In the genomic region with DNA sequence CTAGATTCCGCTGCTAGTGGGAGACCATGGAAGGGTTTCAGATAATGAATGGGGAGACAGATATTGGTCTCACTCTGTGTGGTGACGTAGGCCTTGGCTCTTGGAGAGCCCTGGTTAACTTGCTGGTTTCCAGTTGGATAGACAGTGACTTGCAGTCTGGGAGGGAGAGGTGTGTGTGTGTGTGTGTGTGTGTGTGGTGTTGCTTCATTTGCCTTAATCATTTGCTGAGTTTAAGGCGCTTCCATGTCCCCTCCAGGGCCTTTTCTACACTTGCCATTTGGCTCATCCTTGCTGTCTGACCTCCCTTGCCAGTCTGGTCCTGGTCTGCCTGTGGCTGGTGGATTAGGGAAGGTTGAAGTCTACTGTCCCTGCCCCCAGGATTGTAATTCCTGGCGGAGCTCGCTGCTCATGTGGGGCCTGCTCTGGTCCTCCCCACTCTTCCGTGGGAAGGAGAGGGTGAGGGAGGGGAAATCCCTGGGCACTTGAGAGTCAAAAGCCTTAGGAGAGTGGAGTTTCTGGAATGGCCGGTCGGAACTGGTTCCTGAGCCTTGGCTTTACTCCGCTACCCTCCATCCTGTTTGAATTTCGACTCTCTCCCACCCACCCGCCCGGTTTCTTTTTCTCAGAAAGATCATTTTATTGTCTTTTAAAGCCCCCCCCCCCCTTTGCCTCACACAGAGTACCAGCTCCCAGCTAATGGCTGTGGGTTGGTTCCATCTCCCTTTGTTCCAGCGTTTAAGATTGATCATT, we compare ENCODE assay signal across 8 mouse cellular contexts. TPM values are rescaled to one million over a fixed set of nuclear protein-coding genes. Genes with fewer than 3 reads are reported as not detected.
DNase-seq lines count a peak whose midpoint lies in the region; ATAC-seq and TF ChIP-seq lines count a peak whose summit lies in the region.

No protein-coding gene starts in this region.

- H3K4me2 ChIP-seq in CH12.LX (ENCODE audit: insufficient read depth, low read depth, poor library complexity, severe bottlenecking): peak overlapping the region; percentile 87
- peak overlapping the region; percentile 96 for H3K4me2 ChIP-seq in forebrain, embryonic 14.5 days (ENCODE audit: low read length)
- peak overlapping the region; percentile 94 for H3K4me2 ChIP-seq in lung, embryonic 16.5 days (ENCODE audit: low read depth, low read length)

- peaks cover 12 to 37% of the 10 kb centered on the region in 2 experiments for H3K4me1 ChIP-seq in CH12.LX (ENCODE audit: control insufficient read depth in 1 of 2, insufficient read depth in 2 of 2)
- peaks cover 56% of the 10 kb centered on the region for H3K4me1 ChIP-seq in forebrain, embryonic 14.5 days (ENCODE audit: control insufficient read depth, insufficient read depth, low read length)
- H3K4me1 ChIP-seq in lung, embryonic 16.5 days (replicated peaks; ENCODE audit: control insufficient read depth, insufficient read depth, low read length): peaks cover 59% of the 10 kb centered on the region

- H3K79me2 ChIP-seq in CH12.LX (replicated peaks; ENCODE audit: control insufficient read depth, extremely low read depth, insufficient read depth, poor library complexity, severe bottlenecking): peaks cover 69% of the 10 kb centered on the region

- no peak for TF ChIP-seq CTCF in CH12.LX (conservative IDR thresholded peaks at IDR 0.05 in 1 of 2, IDR thresholded peaks at IDR 0.05 in 1 of 2; ENCODE audit: low read depth in 2 of 2, low read length in 2 of 2)

- in situ Hi-C loops in CH12.LX (cut with MboI; ENCODE audit: low pct_ligation_motif_present, low pct_unique_long_range_greater_than_20kb, low sequenced_read_pairs): no loop called here

- ATAC-seq in forebrain, embryonic 14.5 days: no peak
- ATAC-seq in lung, embryonic 16.5 days (ENCODE audit: low read depth): peak; percentile 60

- H3K4me3 ChIP-seq in CH12.LX (replicated peaks in 1 of 3; ENCODE audit: low read depth in 2 of 3, low read length in 2 of 3, poor library complexity in 1 of 3): peak overlapping the region; percentile 73 to 79 (median 76)
- H3K4me3 ChIP-seq in forebrain, embryonic 14.5 days (ENCODE audit: low read depth, low read length): peak overlapping the region; percentile 93
- peak overlapping the region; percentile 73 for H3K4me3 ChIP-seq in lung, embryonic 16.5 days (ENCODE audit: low read length)

- DNase-seq in CH12.LX (ENCODE audit: extremely low read depth): no peak
- peak; percentile 70 for DNase-seq in Muller cell, postnatal 12 days (ENCODE audit: inconsistent ontology term)
- DNase-seq in forebrain, embryonic 14.5 days (ENCODE audit: low spot score): peak; percentile 63
- peak; percentile 72 to 79 for DNase-seq in kidney, adult 8-10 months
- peak; percentile 59 for DNase-seq in yolk sac, embryonic 10.5 days (ENCODE audit: low spot score)
- DNase-seq in layer of hippocampus, adult 18-20 months (ENCODE audit: low spot score in 2 of 2): no peak
- no peak for DNase-seq in ovary, postnatal 10 days (ENCODE audit: low spot score)

- peak overlapping the region; percentile 84 for H3K9ac ChIP-seq in CH12.LX (ENCODE audit: insufficient read depth, low read depth)
- peak overlapping the region; percentile 100 for H3K9ac ChIP-seq in forebrain, embryonic 14.5 days (ENCODE audit: low read length)
- peak overlapping the region; percentile 99 for H3K9ac ChIP-seq in lung, embryonic 16.5 days (ENCODE audit: low read length)

- dilution Hi-C loops in CH12.LX (cut with MboI; ENCODE audit: extremely low pct_ligation_motif_present, extremely low pct_unique_long_range_greater_than_20kb, low sequenced_read_pairs): no loop called here

- WGBS in forebrain, embryonic 14.5 days: 3% methylated on average over 13 of the region's 13 CpGs
- WGBS in lung, embryonic 16.5 days: 6% methylated on average over 13 of the region's 13 CpGs

- TF ChIP-seq EP300 in CH12.LX (IDR thresholded peaks at IDR 0.05; ENCODE audit: low read length): no peak

- TF ChIP-seq RAD21 in CH12.LX (IDR thresholded peaks at IDR 0.05; ENCODE audit: low read depth, low read length): no peak

- no peaks in the 10 kb centered on the region for H3K27me3 ChIP-seq in CH12.LX (replicated peaks)
- no peaks in the 10 kb centered on the region for H3K27me3 ChIP-seq in forebrain, embryonic 14.5 days (replicated peaks; ENCODE audit: control insufficient read depth, insufficient read depth, low read length)
- no peaks in the 10 kb centered on the region for H3K27me3 ChIP-seq in lung, embryonic 16.5 days (ENCODE audit: control insufficient read depth, insufficient read depth, low read depth, low read length)

- no peaks in the 10 kb centered on the region for H3K9me3 ChIP-seq in CH12.LX (replicated peaks; ENCODE audit: low read length)
- H3K9me3 ChIP-seq in forebrain, embryonic 14.5 days (replicated peaks; ENCODE audit: control insufficient read depth, low read length): no peaks in the 10 kb centered on the region
- H3K9me3 ChIP-seq in lung, embryonic 16.5 days (ENCODE audit: control insufficient read depth, low read length): no peaks in the 10 kb centered on the region

- H3K36me3 ChIP-seq in CH12.LX (replicated peaks in 1 of 2; ENCODE audit: control insufficient read depth in 1 of 2, insufficient read depth in 1 of 2, low read length in 1 of 2): peaks cover 0 to 16% of the 10 kb centered on the region in 2 experiments
- no peaks in the 10 kb centered on the region for H3K36me3 ChIP-seq in forebrain, embryonic 14.5 days (ENCODE audit: control insufficient read depth, insufficient read depth, low read length)
- no peaks in the 10 kb centered on the region for H3K36me3 ChIP-seq in lung, embryonic 16.5 days (ENCODE audit: control insufficient read depth, insufficient read depth, low read length)

- peak overlapping the region; percentile 92 for H3K27ac ChIP-seq in CH12.LX (ENCODE audit: insufficient read depth, low read depth)
- H3K27ac ChIP-seq in forebrain, embryonic 14.5 days (ENCODE audit: low read depth, low read length): peak overlapping the region; percentile 66
- H3K27ac ChIP-seq in lung, embryonic 16.5 days (ENCODE audit: low read length): peak overlapping the region; percentile 99

- TF ChIP-seq POLR2A in CH12.LX (IDR thresholded peaks at IDR 0.05; ENCODE audit: low read depth, low read length): peak; percentile 43; the same call in 1 of the 2 replicates

TF ChIP-seq in CH12.LX, 34 proteins besides CTCF, POLR2A, EP300 and RAD21:
- no peak for TF ChIP-seq MYC (IDR thresholded peaks at IDR 0.05; ENCODE audit: low read depth, low read length)
- TF ChIP-seq KAT2A (IDR thresholded peaks at IDR 0.05; ENCODE audit: insufficient replicate concordance, low read length): no peak
- peak; percentile 36; the same call in 1 of the 2 replicates for TF ChIP-seq MXI1 (IDR thresholded peaks at IDR 0.05; ENCODE audit: low read depth, low read length)
- no peak for TF ChIP-seq E2F4 (IDR thresholded peaks at IDR 0.05; ENCODE audit: insufficient replicate concordance, low read depth, low read length)
- no peak for TF ChIP-seq POLR2AphosphoS2 (IDR thresholded peaks at IDR 0.05; ENCODE audit: low read depth, low read length)
- no peak for TF ChIP-seq ZMIZ1 (IDR thresholded peaks at IDR 0.05; ENCODE audit: low read depth, low read length)
- no peak for TF ChIP-seq USF2 (conservative IDR thresholded peaks at IDR 0.05; ENCODE audit: low read depth, low read length)
- no peak for TF ChIP-seq USF1 (IDR thresholded peaks at IDR 0.05; ENCODE audit: low read depth, low read length)
- TF ChIP-seq BHLHE40 (IDR thresholded peaks at IDR 0.05; ENCODE audit: low read depth, low read length): no peak

RNA-seq across cellular contexts. Expression of gene Prrc2b, which starts 2.3 kb away (rescaled TPM):
- total RNA-seq in CH12.LX (2012; rRNA removed) (34.3 and 42.2 TPM in 2 replicates), CH12.LX (2014; rRNA removed) (7.6 TPM in 2 replicates)
- 54.7 and 59.9 TPM in 2 replicates for polyA plus RNA-seq in CH12.LX (2012; ENCODE audit: insufficient read length, low read depth)
- polyA plus RNA-seq in forebrain, embryonic 14.5 days (2014; fragmentation: Nextera tagmentation; extraction: Ambion mirVana): 53.3 and 62.4 TPM in 2 replicates
- polyA plus RNA-seq in lung, embryonic 16.5 days (2015; fragmentation: Nextera tagmentation; extraction: Ambion mirVana): 24.7 and 26.9 TPM in 2 replicates
- 100 to 1,000 TPM; 293 to 298 TPM for total RNA-seq in layer of hippocampus, adult 18-20 months (2021)

RNA-seq across cellular contexts. Expression of gene Plpp7, which starts 57.9 kb away (rescaled TPM):
- total RNA-seq in CH12.LX (2012; rRNA removed) (0.13 and 0.25 TPM in 2 replicates), CH12.LX (2014; rRNA removed) (0.19 TPM in 1 of 2 replicates, not detected in the other)
- polyA plus RNA-seq in CH12.LX (2012; ENCODE audit: insufficient read length, low read depth): not detected in 2 replicates
- polyA plus RNA-seq in forebrain, embryonic 14.5 days (2014; fragmentation: Nextera tagmentation; extraction: Ambion mirVana): 11.3 and 16.1 TPM in 2 replicates
- 3.6 and 3.9 TPM in 2 replicates for polyA plus RNA-seq in lung, embryonic 16.5 days (2015; fragmentation: Nextera tagmentation; extraction: Ambion mirVana)
- 10 to 100 TPM; 24.1 to 26.1 TPM for total RNA-seq in layer of hippocampus, adult 18-20 months (2021)

Comparison
In these comparisons a context has a peak if more than half of its experiments do, and no peak if none do; other contexts are left out.
1. DNase-seq: peak in Muller cell, postnatal 12 days (single experiment), forebrain, embryonic 14.5 days (single experiment), kidney, adult 8-10 months (2 of 2) and yolk sac, embryonic 10.5 days (single experiment); none in CH12.LX (single experiment), layer of hippocampus, adult 18-20 months (0 of 2) and ovary, postnatal 10 days (single experiment).
2. Peak in every context shown above with its lines, with median percentiles within 50 percentile points of each other: H3K27ac ChIP-seq, H3K4me2 ChIP-seq, H3K4me3 ChIP-seq and H3K9ac ChIP-seq.